Mouse (Mus musculus) left cerebral cortex, postnatal 25 days (tissue): ENCODE data around the gene Uap1l1. TPM values are rescaled to one million over a fixed set of nuclear protein-coding genes. Genes with fewer than 3 reads are reported as not detected.

ENCODE experiments used
- DNase-seq, 2 experiments: peaks; one replicate each; pipeline ENCODE4 v3.0.0; 2022; ENCODE audit warnings: low spot score in 2 of 2, mixed read lengths in 1 of 2
- intact Hi-C: fragments of 180-260 bp; cut with DNase I; formaldehyde crosslinking; loops from one replicate; pipeline ENCODE4 v1.15.1; 2025
- total RNA-seq, 2 experiments: library from RNA; stranded (reverse); gene quantifications; 2 replicates each; pipeline ENCODE4 v1.2.3; 2021

Uap1l1 gene
- total RNA-seq, 2 experiments from 2014 or later, result 11.3 to 14.0 TPM

DNA sequence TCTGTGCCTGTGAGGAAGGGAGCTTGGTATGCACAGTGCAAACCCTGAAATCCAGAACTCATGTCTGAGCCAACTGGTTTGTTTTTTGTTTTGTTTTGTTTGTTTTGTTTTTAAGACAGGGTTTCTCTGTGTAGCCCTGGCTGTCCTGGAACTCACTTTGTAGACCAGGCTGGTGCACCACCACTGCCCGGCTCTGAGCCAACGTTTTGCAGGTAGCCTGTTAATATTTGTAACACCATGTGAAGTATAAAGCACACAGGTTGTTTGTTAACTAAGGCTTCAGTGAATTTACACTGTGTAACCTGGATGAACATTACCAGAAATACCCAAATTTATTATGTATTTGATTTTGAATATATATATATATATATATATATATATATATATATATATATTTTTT lies 39.4 kb downstream of the Uap1l1 start:
- intact Hi-C loops, result no loop called here
- no peak for DNase-seq

DNA sequence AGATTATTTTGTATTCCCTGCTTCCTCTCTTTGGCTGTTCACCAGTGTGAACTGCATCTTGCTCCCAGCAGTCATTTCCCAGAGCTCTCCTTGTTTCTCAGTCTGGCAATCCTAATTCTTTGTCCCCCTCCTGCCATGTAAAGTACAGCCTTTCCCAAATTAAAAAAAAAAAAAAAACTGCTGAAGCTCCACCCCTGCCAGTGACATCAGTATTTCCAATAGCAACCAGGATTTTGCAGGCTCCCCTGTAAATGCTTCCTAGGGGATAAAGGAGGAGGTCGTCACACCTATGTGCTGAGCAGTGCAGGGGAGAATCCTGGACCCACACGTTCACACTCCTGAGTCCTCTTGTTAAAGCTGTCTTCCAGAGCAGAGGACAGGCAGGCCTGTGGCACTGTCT lies 45.4 kb downstream of the Uap1l1 start:
- no peak for DNase-seq

DNA sequence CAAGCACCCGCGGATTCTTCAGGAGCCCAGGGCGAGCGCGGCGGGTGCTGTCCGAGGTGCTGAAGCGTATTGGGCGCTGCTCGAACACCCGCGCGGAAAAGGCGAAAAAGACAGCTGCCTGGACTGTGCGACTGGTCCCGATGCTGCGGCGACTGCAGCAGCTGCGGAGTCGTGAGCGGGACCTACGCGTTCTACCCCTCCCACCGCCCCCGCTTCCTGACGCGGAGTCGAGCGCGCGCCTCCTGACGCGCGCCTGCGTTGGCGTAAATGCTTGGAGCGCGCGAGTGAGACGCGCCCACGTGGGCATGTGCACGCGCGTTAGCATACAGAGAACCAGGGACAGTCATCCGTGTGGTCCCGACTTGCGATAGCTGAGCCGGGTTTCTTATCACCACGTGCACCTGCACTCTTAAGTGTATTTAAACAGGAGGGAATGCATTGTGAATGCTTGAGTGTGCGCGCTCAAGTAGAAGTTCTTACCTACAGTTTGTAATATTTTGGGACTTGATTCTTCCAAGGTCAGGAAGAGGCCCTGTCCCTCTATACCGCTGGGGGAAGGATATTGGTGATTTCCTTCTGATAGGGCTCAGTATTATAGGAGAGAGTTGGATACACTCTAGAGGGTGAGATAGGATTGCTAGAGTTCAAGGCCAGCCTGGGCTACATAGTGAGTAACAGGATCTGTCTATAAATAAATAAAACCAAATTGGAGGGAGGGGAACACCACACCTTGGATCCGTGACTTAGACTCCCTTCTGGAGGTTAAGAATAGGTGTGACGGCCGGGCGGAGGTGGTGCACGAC lies 46.3 kb downstream of the Uap1l1 start, which contains the start of gene Grin1:
Gene Grin1, minus strand, starts transcription at position 217 of the 803 bp plus-strand sequence.
- intact Hi-C loops, result no loop called here
- DNase-seq, result peak; percentile 92 to 96

More for the DNA sequence above, 45.4 kb downstream of the Uap1l1 start:
- intact Hi-C loops, result no loop called here

DNA sequence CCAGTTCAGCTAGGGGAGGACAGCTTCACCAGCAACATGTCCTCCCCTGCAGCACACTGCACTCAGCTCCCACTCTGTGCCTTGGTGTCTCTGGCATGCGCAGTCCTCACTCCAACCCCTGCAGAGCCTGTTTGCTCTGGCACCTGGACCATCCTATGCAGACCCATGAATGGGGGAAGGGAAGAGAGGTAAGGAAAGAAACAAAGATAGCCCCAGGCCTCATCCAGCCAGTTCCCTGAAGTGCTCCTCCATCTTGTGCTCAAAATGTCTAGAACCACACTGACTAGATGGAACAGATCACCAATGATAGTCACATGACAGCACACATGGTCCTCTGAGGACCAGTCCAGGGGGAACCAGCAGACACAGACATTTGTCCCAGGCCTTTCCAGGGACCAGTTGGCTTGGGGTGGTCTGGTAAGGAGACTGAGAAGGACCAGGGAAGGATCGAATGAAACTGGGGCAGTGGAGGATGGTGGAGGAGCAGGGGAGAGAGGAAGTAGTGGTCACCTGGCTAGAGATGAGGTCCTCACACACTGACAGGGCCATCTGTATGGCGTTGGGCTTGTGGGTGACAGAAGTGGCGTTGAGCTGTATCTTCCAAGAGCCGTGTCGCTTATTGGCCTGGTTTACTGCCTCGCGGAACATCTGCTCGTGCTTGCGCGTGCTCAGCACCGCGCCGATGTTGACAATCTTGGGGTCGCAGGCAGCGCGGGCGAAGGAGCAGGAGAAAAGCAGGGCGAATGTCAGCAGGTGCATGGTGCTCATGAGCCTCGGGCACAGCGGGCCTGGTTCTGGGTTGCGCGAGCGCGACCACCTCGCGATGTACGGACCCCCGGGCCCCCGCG lies 47.1 kb downstream of the Uap1l1 start:
- peak; percentile 60 to 85 for DNase-seq
- intact Hi-C loops, result no loop called here

DNA sequence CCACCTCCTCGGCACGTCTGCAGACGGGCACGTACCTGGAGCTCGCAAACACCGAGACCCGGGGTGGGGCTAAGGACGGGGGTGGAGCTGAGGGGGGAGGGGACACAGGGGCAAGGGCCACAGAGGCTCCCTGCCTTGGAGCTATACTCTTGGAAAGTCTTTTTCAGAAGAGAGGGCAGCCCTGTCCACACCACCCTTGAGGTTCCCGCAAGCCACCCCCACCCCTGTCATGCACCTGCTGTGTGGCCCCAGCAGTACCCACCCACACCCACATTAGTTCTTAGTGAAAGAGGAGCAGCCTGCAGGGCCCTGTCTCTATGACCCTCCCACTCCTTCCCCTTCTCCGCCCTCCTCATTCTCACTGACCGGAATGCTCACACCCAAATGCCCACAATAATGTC lies 54.0 kb downstream of the Uap1l1 start:
- intact Hi-C loops, result no loop called here
- no peak for DNase-seq

DNA sequence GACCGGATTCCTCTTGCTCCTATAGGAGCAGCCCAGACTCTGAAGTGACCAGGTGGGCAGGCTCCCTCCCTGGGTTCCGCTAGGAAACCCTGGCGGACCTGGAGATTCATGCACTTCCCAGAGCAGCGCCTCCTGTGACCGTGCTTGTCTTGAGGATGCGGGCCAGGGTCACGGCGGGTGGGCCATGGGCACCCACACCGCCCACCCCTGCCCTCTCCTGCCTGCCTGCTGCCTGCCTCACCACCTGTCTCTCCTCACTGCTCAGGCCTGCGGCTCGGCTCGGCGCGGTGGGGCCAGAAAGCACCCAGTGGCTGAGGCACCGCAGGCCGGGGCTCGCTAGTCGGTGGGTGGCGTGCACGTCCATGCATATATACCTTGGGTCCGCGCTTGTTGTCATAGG lies 54.5 kb downstream of the Uap1l1 start:
- intact Hi-C loops, result no loop called here
- no peak for DNase-seq

DNA sequence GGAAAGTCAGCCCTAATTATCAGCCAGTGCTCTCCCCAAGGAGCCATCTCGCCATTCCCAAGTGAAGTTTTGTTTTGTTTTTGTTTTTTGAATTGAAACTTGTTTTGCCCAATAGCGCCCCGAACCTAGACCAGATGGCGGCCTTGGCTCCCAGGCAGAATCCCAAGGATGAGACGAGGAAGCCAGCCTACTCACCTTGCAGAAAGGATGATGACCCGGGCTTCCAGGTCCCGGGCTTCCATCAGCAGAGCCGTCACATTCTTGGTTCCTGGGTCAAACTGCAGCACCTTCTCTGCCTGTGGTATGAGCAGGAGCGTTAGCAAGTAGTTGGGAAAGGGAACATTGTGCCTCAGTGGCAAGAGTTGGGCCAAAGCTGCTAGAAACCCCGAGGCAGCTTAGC lies 55.3 kb downstream of the Uap1l1 start:
- DNase-seq, result no peak
- intact Hi-C loops, result no loop called here

Other genes with a start within 250 kb of the Uap1l1 start
- 10 to 100 TPM; 21.7 to 30.7 TPM for gene Nrarp, start 184.9 kb downstream of the Uap1l1 start, total RNA-seq
- gene Tor4a, start 168.8 kb downstream of the Uap1l1 start, total RNA-seq, result 1 to 10 TPM; 1.9 to 2.3 TPM
- gene Nelfb, start 154.2 kb downstream of the Uap1l1 start, total RNA-seq, result 10 to 100 TPM; 50.8 to 51.8 TPM
- under 1 TPM in 1 of 2 experiments, not detected in 1; 0.23 TPM for gene Stpg3, start 151.0 kb downstream of the Uap1l1 start, total RNA-seq
- not detected for gene Fam166a, start 146.9 kb downstream of the Uap1l1 start, total RNA-seq
- gene Tubb4b, start 141.0 kb downstream of the Uap1l1 start, total RNA-seq, result 100 to 1,000 TPM; 376 to 398 TPM
- not detected for gene Slc34a3, start 131.3 kb downstream of the Uap1l1 start, total RNA-seq
- not detected for gene Rnf224, start 128.9 kb downstream of the Uap1l1 start, total RNA-seq
- 100 to 1,000 TPM; 243 to 256 TPM for gene Rnf208, start 123.4 kb downstream of the Uap1l1 start, total RNA-seq
- not detected for gene Cysrt1, start 123.2 kb downstream of the Uap1l1 start, total RNA-seq
- gene AL732309.1, start 118.8 kb downstream of the Uap1l1 start, total RNA-seq, result 1 to 10 TPM; 1.6 to 2.9 TPM
- gene Tmem203, start 110.2 kb downstream of the Uap1l1 start, total RNA-seq, result 10 to 100 TPM; 32.8 to 37.3 TPM
- gene Tprn, start 103.1 kb downstream of the Uap1l1 start, total RNA-seq, result 10 to 100 TPM; 14.4 to 15.5 TPM
- 10 to 100 TPM; 67.2 to 69.6 TPM for gene Ssna1, start 93.2 kb downstream of the Uap1l1 start, total RNA-seq
- gene Anapc2, start 93.2 kb downstream of the Uap1l1 start, total RNA-seq, result 10 to 100 TPM; 73.0 to 77.2 TPM
- gene Tmem210, start 77.5 kb downstream of the Uap1l1 start, total RNA-seq, result not detected
- gene Lrrc26, start 75.8 kb downstream of the Uap1l1 start, total RNA-seq, result not detected
- gene Grin1, start 46.5 kb downstream of the Uap1l1 start, total RNA-seq, result 100 to 1,000 TPM; 435 to 455 TPM
- gene Man1b1, start 33.3 kb downstream of the Uap1l1 start, total RNA-seq, result 10 to 100 TPM; 55.0 to 59.5 TPM
- 10 to 100 TPM; 28.2 to 33.2 TPM for gene Dpp7, start 9.3 kb downstream of the Uap1l1 start, total RNA-seq
- gene Sapcd2, start 6.6 kb upstream of the Uap1l1 start, total RNA-seq, result 1 to 10 TPM; 1.9 to 2.5 TPM
- 10 to 100 TPM; 11.7 to 13.2 TPM for gene Entpd2, start 30.2 kb upstream of the Uap1l1 start, total RNA-seq
- gene Npdc1, start 33.7 kb upstream of the Uap1l1 start, total RNA-seq, result 100 to 1,000 TPM; 331 to 339 TPM
- gene Fut7, start 57.6 kb upstream of the Uap1l1 start, total RNA-seq, result under 1 TPM; 0.32 to 0.37 TPM
- 100 to 1,000 TPM; 154 to 165 TPM for gene Abca2, start 63.0 kb upstream of the Uap1l1 start, total RNA-seq
- under 1 TPM in 1 of 2 experiments, not detected in 1; 0.69 TPM for gene Clic3, start 91.2 kb upstream of the Uap1l1 start, total RNA-seq
- 10 to 100 TPM; 68.6 to 81.0 TPM for gene Paxx, start 95.4 kb upstream of the Uap1l1 start, total RNA-seq
- gene Ptgds, start 104.4 kb upstream of the Uap1l1 start, total RNA-seq, result 1,000 to 10,000 TPM; 1,926 to 2,241 TPM
- not detected for gene Lcn12, start 128.2 kb upstream of the Uap1l1 start, total RNA-seq
- gene Fbxw5, start 135.1 kb upstream of the Uap1l1 start, total RNA-seq, result 100 to 1,000 TPM; 112 to 127 TPM
- gene C8g, start 136.0 kb upstream of the Uap1l1 start, total RNA-seq, result 1 to 10 TPM; 1.1 to 1.7 TPM
- gene Traf2, start 181.3 kb upstream of the Uap1l1 start, total RNA-seq, result 10 to 100 TPM in 1 of 2 experiments, 1 to 10 TPM in 1; 9.6 to 10.4 TPM
- gene Edf1, start 192.2 kb upstream of the Uap1l1 start, total RNA-seq, result 100 to 1,000 TPM; 202 to 214 TPM
- 1 to 10 TPM in 1 of 2 experiments, under 1 TPM in 1; 0.69 to 2.1 TPM for gene Mamdc4, start 209.2 kb upstream of the Uap1l1 start, total RNA-seq
- gene Phpt1, start 209.5 kb upstream of the Uap1l1 start, total RNA-seq, result 10 to 100 TPM; 73.8 to 74.3 TPM
- 100 to 1,000 TPM; 109 to 120 TPM for gene Ajm1, start 216.1 kb upstream of the Uap1l1 start, total RNA-seq
- gene Rabl6, start 242.8 kb upstream of the Uap1l1 start, total RNA-seq, result 100 to 1,000 TPM; 136 to 152 TPM